Mouse (Mus musculus): ENCODE measurements around the gene Grin3a. TPM values are rescaled to one million over a fixed set of nuclear protein-coding genes. Genes with fewer than 3 reads are reported as not detected.

Grin3a gene
- 1 to 10 TPM in 1 of 2 experiments, under 1 TPM in 1; 0.95 to 1.1 TPM for total RNA-seq (2021)
- long read RNA-seq, experiment 1, partial matches to known transcripts = 0 of 2 reads
- long read RNA-seq, experiment 1, other reads (novel, unspliced or antisense) = 2 of 2 reads
- long read RNA-seq, experiment 2, partial matches to known transcripts = 1 of 1 reads
- long read RNA-seq, experiment 2, other reads (novel, unspliced or antisense) = 0 of 1 reads

GRCm38 (mm10) chr4:49845612-49845985 is at the start of gene Grin3a:
Gene Grin3a (minus strand): TSS chr4:49845744.
- DNase-seq (ENCODE audit: low spot score in 2 of 2) = no peak

- DNase-seq (ENCODE audit: low spot score in 2 of 2) = no peak
Measured at GRCm38 (mm10) chr4:49891835-49892301, 46.3 kb upstream of the Grin3a start.

- DNase-seq (ENCODE audit: low spot score in 2 of 2) = no peak
Measured at GRCm38 (mm10) chr4:49877084-49877483, 31.5 kb upstream of the Grin3a start.

GRCm38 (mm10) chr4:49860611-49861010 is 15.1 kb upstream of the Grin3a start:
- DNase-seq (ENCODE audit: low spot score in 2 of 2) = no peak

- DNase-seq (ENCODE audit: low spot score in 2 of 2) = no peak
Measured at GRCm38 (mm10) chr4:49844828-49845611, 524 bp downstream of the Grin3a start.

- no peak for DNase-seq (ENCODE audit: low spot score in 2 of 2)
Measured at GRCm38 (mm10) chr4:49844274-49844827, 1.2 kb downstream of the Grin3a start.

- DNase-seq (ENCODE audit: low spot score in 2 of 2) = no peak
Measured at GRCm38 (mm10) chr4:49843787-49844186, 1.8 kb downstream of the Grin3a start.

- DNase-seq (ENCODE audit: low spot score in 2 of 2) = no peak
Measured at GRCm38 (mm10) chr4:49832035-49832434, 13.5 kb downstream of the Grin3a start.

- DNase-seq (ENCODE audit: low spot score in 2 of 2) = no peak
Measured at GRCm38 (mm10) chr4:49813852-49814251, 31.7 kb downstream of the Grin3a start.

GRCm38 (mm10) chr4:49806791-49807190 is 38.8 kb downstream of the Grin3a start:
- no peak for DNase-seq (ENCODE audit: low spot score in 2 of 2)

GRCm38 (mm10) chr4:49799338-49799737 is 46.2 kb downstream of the Grin3a start:
- no peak for DNase-seq (ENCODE audit: low spot score in 2 of 2)

GRCm38 (mm10) chr4:49788971-49789370 is 56.6 kb downstream of the Grin3a start:
- no peak for DNase-seq (ENCODE audit: low spot score in 2 of 2)

- DNase-seq (ENCODE audit: low spot score in 2 of 2) = no peak
Measured at GRCm38 (mm10) chr4:49742847-49743246, 102.7 kb downstream of the Grin3a start.

- no peak for DNase-seq (ENCODE audit: low spot score in 2 of 2)
Measured at GRCm38 (mm10) chr4:49741942-49742341, 103.6 kb downstream of the Grin3a start.

- DNase-seq (ENCODE audit: low spot score in 2 of 2) = no peak
Measured at GRCm38 (mm10) chr4:49740796-49741766, 104.5 kb downstream of the Grin3a start.

GRCm38 (mm10) chr4:49739561-49739960 is 106.0 kb downstream of the Grin3a start:
- DNase-seq (ENCODE audit: low spot score in 2 of 2) = no peak

- DNase-seq (ENCODE audit: low spot score in 2 of 2) = no peak
Measured at GRCm38 (mm10) chr4:49729326-49729725, 116.2 kb downstream of the Grin3a start.

GRCm38 (mm10) chr4:49723908-49724307 is 121.6 kb downstream of the Grin3a start:
- DNase-seq (ENCODE audit: low spot score in 2 of 2) = no peak

- no peak for DNase-seq (ENCODE audit: low spot score in 2 of 2)
Measured at GRCm38 (mm10) chr4:49691405-49692194, 153.9 kb downstream of the Grin3a start.

GRCm38 (mm10) chr4:49688594-49689288 is 156.8 kb downstream of the Grin3a start:
- peak in 1 of 2 experiments; percentile 12 for DNase-seq (ENCODE audit: low spot score in 2 of 2)

Measured in adrenal gland, postnatal 4 days (tissue).